Mouse (Mus musculus) liver, embryonic 15.5 days (tissue): Measurements from ENCODE around the gene Cxcl12. TPM values are rescaled to one million over a fixed set of nuclear protein-coding genes. Genes with fewer than 3 reads are reported as not detected.

ENCODE experiments used
- ATAC-seq: fragments of 200-750 bp; cut with Nextera tagmentation; 2 replicates; pipeline ENCODE4 v1.8.0; 2017; ENCODE audit warnings: moderate number of reproducible peaks, mild to moderate bottlenecking, moderate library complexity; ENCODE audit not compliant: insufficient read depth
- H3K27ac ChIP-seq: fragments of 300-500 bp; sonication (generic); replicated peaks from 2 replicates; pipeline ENCODE4 v1.5.1; 2015; ENCODE audit warnings: mild to moderate bottlenecking, inconsistent platforms
- H3K27me3 ChIP-seq: fragments of 300-500 bp; sonication (generic); 2 replicates; pipeline ENCODE4 v1.6.1; 2015; ENCODE audit warnings: mild to moderate bottlenecking, inconsistent platforms
- H3K36me3 ChIP-seq: fragments of 300-500 bp; sonication (generic); replicated peaks from 2 replicates; pipeline ENCODE4 v1.6.1; 2015; ENCODE audit warnings: moderate library complexity, mild to moderate bottlenecking, inconsistent platforms
- H3K4me1 ChIP-seq: fragments of 300-500 bp; sonication (generic); replicated peaks from 2 replicates; pipeline ENCODE4 v1.6.1; 2015; ENCODE audit warnings: inconsistent platforms
- H3K4me2 ChIP-seq: fragments of 300-500 bp; sonication (generic); 2 replicates; pipeline ENCODE4 v1.6.1; 2015; ENCODE audit warnings: moderate library complexity, mild to moderate bottlenecking, inconsistent platforms
- H3K4me3 ChIP-seq: fragments of 300-500 bp; sonication (generic); replicated peaks from 2 replicates; pipeline ENCODE4 v1.5.1; 2015; ENCODE audit warnings: mild to moderate bottlenecking, inconsistent platforms
- H3K9ac ChIP-seq: fragments of 300-500 bp; sonication (generic); 2 replicates; pipeline ENCODE4 v1.6.1; 2015; ENCODE audit warnings: moderate library complexity, mild to moderate bottlenecking, inconsistent platforms
- H3K9me3 ChIP-seq: fragments of 300-500 bp; sonication (generic); replicated peaks from 2 replicates; pipeline ENCODE4 v1.6.1; 2016; ENCODE audit warnings: inconsistent platforms
- WGBS: fragments of 180-500 bp; shearing (Covaris S2); methylation state at CpG from one replicate; pipeline ENCODE4 v1.1.7; 2015; ENCODE audit warnings: mixed read lengths; ENCODE audit not compliant: insufficient replicate concordance; 5-methylcytosine and 5-hydroxymethylcytosine counted together
- polyA plus RNA-seq: library from polyadenylated mRNA; unstranded; fragments of >200 nt; fragmentation: Nextera tagmentation; extraction: Ambion mirVana; gene quantifications from 2 replicates; pipeline ENCODE4 v1.2.1, GENCODE M21; 2015

Cxcl12 gene
- polyA plus RNA-seq, 1 experiment from 2014 or later: 54.7 TPM

DNA sequence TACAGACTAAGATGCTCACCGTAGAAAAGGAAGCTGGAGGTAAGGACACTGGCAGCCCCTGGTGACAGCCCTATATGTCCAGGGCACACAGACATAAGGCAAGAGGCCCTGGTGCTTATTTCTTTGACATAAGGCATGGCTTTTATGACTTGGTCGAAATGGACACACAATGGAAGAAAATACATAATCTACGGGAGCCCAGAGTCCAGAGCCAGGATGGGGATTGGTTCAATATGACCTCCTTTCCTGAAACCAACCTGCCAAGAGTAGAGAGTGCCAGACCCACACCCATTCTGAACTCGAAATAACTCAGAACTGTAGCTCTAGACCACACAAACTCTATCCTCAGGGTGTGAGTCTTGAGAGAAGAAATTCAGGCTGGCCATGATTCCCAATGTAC is 11.5 kb upstream of the Cxcl12 start:
- no peak overlapping the region for H3K9ac ChIP-seq
- no peak overlapping the region for H3K4me2 ChIP-seq
- no peaks in the 10 kb centered on the region for H3K9me3 ChIP-seq
- WGBS: 46% methylated on average over 4 of the region's 4 CpGs
- no peak overlapping the region for H3K4me3 ChIP-seq
- no peaks in the 10 kb centered on the region for H3K4me1 ChIP-seq
- H3K27me3 ChIP-seq: no peaks in the 10 kb centered on the region; the same call in 1 of the 2 replicates
- no peaks in the 10 kb centered on the region for H3K36me3 ChIP-seq
- ATAC-seq: no peak
- H3K27ac ChIP-seq: no peak overlapping the region

DNA sequence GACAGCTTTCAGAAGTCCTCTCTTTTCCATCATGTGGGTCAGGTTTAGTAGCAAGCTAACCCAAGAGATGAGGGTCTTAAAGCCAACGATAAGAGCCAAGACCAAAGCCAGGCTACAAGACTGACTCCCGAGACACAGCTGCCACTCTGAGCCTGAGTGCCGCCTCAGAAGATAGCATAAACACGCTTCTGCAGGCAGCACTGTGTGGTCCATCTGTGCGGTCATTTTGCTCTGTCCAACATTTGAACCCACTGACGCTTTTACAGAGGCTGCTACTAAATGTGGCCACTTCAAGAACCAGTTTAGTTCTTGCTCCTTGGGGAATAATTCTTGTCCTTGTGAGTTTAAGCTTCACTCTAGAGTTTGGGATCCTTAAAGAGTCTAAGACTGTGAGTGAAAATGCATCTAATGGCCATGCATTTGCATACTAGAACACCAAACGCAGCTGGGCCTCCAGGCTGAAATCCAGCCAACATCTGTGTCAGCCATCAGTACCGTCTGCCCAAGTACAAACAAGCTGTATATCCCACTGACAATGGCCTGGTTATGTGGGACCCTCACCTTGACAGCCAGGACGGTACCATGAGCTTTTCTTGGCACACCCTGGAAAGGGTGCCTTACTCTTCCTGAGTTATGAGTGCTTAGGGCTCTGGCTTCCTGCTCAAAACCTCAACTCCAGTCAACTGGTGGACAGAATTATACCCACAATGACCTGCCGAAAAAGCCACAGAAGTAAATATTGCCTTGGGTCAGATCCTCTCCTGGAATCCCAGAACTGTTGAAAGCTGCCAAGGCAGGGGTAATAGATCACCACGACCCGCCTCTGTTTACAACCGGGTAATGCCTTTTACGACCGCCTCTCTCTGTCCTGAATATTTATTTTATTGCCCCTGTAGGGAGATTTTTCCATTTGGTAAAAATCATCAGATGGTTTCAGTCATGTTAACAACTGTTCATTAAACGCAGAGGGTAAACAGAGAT is 8.3 kb upstream of the Cxcl12 start:
- no peak overlapping the region for H3K9ac ChIP-seq
- no peak overlapping the region for H3K27ac ChIP-seq
- H3K36me3 ChIP-seq: no peaks in the 10 kb centered on the region
- no peaks in the 10 kb centered on the region for H3K4me1 ChIP-seq
- no peaks in the 10 kb centered on the region for H3K27me3 ChIP-seq
- H3K4me3 ChIP-seq: no peak overlapping the region
- no peak overlapping the region for H3K4me2 ChIP-seq
- WGBS: 35% methylated on average over 16 of the region's 16 CpGs
- H3K9me3 ChIP-seq: no peaks in the 10 kb centered on the region
- no peak for ATAC-seq

DNA sequence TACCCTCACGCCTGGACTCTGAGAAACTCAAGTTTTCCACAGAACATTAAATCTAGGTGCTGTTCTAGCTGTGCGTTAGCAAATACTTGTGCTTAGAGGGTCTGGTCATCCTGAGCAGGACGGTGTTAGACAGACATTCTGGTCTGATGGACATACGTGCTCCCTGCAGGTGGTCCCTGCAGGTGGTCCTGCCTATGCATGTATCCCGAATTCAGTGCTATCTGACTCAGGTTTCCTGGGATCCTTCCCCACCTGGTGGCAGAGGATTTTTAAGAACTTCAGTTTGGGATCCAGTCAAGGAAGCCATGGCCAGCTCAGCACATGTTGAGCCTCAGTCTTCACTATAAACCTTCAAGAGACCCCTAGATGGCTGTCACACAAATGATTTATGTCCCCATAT is 4.8 kb upstream of the Cxcl12 start:
- Histone ChIP-seq H3K4me3 (no peak overlapping the region), H3K9ac (no peak overlapping the region), H3K36me3 (no peaks in the 10 kb centered on the region), H3K4me2 (no peak overlapping the region), H3K4me1 (no peaks in the 10 kb centered on the region), H3K9me3 (no peaks in the 10 kb centered on the region), H3K27me3 (peaks cover 22% of the 10 kb centered on the region), H3K27ac (no peak overlapping the region)
- 60% methylated on average over 5 of the region's 5 CpGs for WGBS
- ATAC-seq: no peak

DNA sequence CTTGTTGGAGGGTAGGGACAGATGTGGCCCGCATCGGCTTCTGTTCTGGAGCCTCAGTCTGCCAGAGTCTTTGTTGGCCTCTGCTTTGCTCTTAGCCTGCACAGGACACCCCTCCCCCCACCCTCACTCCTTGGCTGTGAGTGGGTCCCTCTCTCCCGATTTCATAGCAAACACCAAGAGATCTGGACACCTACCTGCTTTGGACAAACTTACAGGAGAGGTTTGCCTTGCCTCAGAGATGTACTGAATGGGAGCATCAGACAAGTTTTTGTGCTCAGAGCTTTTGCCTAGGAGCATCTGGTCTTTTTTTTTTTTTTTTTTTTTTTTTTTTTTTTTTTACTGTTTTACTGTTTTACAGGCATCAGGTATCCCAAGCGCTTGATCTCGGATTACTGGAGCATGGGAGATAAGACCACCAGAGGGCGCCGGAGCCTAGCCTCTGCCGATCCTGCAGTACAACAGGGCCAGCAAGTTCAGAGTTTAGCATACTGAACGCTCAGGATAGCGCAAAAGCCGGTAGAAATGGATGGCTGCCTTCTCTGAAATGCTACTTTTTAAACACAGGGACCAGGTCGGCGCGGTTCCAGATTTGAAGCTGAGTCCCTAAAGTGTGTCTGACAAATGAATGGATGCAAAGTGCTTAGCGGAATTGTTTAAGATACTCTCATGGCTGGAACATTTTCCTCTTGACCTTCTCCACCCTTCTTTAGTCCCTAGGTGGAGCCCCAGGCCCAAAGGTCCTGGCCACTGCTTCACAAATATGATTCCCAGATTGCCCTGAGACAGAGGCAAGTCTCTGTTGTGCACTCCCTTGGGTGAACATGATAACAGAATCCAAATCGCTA is 1.5 kb upstream of the Cxcl12 start:
- H3K4me3 ChIP-seq: no peak overlapping the region
- no peak overlapping the region for H3K9ac ChIP-seq
- H3K27ac ChIP-seq: no peak overlapping the region
- H3K9me3 ChIP-seq: no peaks in the 10 kb centered on the region
- no peaks in the 10 kb centered on the region for H3K4me1 ChIP-seq
- whole genome bisulfite sequencing: 2% methylated on average over 16 of the region's 16 CpGs
- ATAC-seq: no peak
- H3K36me3 ChIP-seq: no peaks in the 10 kb centered on the region
- peak overlapping the region; percentile 6; the same call in 1 of the 2 replicates for H3K4me2 ChIP-seq
- H3K27me3 ChIP-seq: peaks cover 49% of the 10 kb centered on the region

DNA sequence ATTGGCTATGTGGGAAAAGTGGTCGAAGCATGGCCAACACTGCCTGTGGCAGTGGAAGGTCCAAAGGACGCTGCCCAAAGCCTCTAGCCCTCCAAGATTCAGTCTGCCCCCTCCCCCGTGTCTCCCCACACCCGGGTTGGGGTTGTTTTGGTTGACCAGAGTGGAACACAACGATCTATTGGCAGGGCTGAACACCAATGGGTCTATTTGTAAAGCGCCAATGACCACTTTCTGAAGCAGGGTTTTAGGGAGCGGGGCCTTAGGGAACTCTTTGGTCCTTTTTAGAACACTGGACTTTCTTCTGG is 957 bp upstream of the Cxcl12 start:
- ATAC-seq: no peak
- Histone ChIP-seq H3K4me3 (no peak overlapping the region), H3K9me3 (no peaks in the 10 kb centered on the region), H3K9ac (no peak overlapping the region), H3K36me3 (no peaks in the 10 kb centered on the region), H3K27ac (no peak overlapping the region), H3K4me2 (peak overlapping the region; percentile 6; the same call in 1 of the 2 replicates), H3K4me1 (no peaks in the 10 kb centered on the region), H3K27me3 (peaks cover 49% of the 10 kb centered on the region)
- 15% methylated on average over 7 of the region's 7 CpGs for WGBS

DNA sequence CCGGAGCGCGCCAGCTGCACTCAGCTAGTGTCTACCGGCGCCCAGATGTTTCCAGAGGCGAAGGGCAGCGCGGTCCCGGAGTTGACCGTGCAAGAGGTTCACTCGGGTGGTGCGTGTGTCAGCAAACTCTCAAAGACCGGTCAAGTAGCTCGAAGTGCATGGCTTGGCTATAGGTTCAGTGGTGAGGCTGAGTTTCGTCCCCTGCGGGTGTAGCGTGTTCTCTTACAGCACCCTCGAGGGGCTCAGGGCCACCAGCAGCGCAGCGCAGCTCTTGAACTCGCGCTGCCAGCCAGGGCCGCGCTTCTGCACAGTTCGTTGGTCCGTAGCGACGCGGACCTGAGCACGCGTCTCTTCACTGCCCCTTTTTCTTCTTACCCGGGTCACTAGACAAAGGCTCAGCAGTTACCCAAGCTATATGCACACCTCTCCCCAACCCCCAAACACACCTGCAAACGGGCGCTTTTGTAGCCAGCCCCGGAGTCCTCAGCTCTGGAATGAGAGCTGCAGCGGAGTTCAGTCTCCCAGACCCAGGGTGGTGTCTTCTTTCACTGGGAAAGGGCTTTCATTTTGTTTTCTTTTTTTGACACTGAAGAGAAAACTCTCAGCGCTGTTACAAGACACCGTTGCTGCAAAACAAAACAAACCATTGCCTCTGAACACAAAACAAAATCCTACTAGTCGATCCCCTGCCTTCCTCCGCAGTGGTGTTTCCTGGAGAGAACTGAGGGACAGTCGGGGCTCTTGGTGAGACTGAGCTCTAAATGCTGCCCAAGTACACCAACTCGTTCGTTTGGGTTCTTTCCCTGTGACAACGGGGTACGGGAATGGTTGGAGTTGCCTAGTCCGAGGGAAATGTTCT is 945 bp downstream of the Cxcl12 start:
- peak overlapping the region; percentile 58 for H3K4me3 ChIP-seq
- 1% methylated on average over 46 of the region's 46 CpGs for WGBS
- peak overlapping the region; percentile 39 for H3K9ac ChIP-seq
- no peaks in the 10 kb centered on the region for H3K9me3 ChIP-seq
- peak overlapping the region; percentile 38 for H3K27ac ChIP-seq
- peaks cover 11% of the 10 kb centered on the region; the same call in 1 of the 2 replicates for H3K4me1 ChIP-seq
- ATAC-seq: 0 out of 2 replicates have a peak, but pooled peaks have one; percentile 4
- H3K27me3 ChIP-seq: peaks cover 49% of the 10 kb centered on the region
- 0 out of 2 replicates have a peak, but pooled peaks cover 3% of the 10 kb centered on the region for H3K36me3 ChIP-seq
- H3K4me2 ChIP-seq: peak overlapping the region; percentile 54

DNA sequence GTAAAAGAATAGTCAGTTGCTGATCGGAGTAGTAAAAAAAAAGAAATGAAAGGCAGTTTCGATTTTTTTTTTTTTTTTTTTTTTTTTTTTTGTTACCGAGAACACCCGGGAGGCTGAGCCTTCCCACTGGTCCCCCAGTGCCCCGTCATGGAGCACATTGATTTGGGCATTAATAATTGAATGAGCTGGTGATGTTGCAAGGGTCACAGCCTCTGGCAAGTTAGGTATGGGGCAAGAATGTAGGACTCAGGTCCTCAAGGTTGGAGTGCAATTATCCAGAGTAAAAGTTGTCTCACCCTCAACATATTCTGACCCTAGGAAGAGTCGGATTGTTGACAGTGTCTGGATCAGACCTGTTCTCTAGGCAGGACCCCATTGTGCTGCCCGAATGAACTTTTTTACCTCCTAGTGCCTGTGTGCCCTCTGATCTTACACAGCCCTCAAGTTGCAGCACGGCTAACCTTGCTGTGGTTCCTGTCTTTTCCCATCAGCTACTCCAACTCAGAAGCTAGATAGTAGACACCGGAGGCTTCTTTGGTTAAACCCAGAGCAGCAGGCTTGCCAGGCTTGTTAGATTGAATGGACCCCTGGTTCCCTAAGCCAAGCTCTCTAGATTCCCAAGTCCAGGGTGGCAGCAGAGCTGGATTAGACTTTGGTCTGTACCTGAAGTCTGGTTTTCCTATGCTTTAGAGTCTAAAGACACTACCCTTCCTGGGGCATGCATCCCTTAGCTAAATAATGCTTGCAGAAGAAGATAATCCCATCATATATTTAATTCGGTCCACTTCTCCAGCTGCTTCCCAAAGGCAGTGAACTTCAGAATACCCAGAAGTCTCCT is 1.8 kb downstream of the Cxcl12 start:
- H3K9me3 ChIP-seq: no peaks in the 10 kb centered on the region
- ATAC-seq: no peak
- H3K4me1 ChIP-seq: peaks cover 11% of the 10 kb centered on the region; the same call in 1 of the 2 replicates
- no peak overlapping the region for H3K9ac ChIP-seq
- H3K27ac ChIP-seq: no peak overlapping the region
- H3K27me3 ChIP-seq: peaks cover 49% of the 10 kb centered on the region
- 20% methylated on average over 10 of the region's 10 CpGs for WGBS
- 0 out of 2 replicates have a peak, but pooled peaks cover 3% of the 10 kb centered on the region for H3K36me3 ChIP-seq
- peak overlapping the region; percentile 58 for H3K4me3 ChIP-seq
- H3K4me2 ChIP-seq: peak overlapping the region; percentile 54

DNA sequence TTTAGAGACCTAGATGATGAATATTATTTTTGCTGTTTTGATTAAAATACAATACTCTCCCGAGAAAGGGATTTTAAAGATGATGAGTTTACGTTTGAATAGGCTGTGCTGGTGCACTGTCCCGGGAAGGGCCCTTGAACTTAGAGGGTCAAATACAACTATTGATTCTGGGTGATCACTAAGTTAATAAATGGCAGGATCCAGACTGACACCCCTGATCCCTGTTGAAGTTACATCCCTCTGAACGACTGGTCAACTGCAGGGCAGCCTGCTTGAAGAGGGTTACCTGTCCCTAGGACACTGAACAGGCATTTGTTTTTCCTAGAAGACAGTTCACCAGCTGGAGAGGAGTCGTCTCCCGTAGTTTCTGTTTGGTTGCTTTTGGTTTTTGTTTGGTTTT is 4.0 kb downstream of the Cxcl12 start:
- Histone ChIP-seq H3K4me2 (peak overlapping the region; percentile 15; the same call in 1 of the 2 replicates), H3K36me3 (0 out of 2 replicates have a peak, but pooled peaks cover 3% of the 10 kb centered on the region), H3K9ac (no peak overlapping the region), H3K27ac (no peak overlapping the region), H3K4me3 (no peak overlapping the region), H3K9me3 (no peaks in the 10 kb centered on the region), H3K4me1 (peaks cover 11% of the 10 kb centered on the region; the same call in 1 of the 2 replicates), H3K27me3 (peaks cover 38% of the 10 kb centered on the region)
- 51% methylated on average over 6 of the region's 6 CpGs for WGBS
- ATAC-seq: no peak

DNA sequence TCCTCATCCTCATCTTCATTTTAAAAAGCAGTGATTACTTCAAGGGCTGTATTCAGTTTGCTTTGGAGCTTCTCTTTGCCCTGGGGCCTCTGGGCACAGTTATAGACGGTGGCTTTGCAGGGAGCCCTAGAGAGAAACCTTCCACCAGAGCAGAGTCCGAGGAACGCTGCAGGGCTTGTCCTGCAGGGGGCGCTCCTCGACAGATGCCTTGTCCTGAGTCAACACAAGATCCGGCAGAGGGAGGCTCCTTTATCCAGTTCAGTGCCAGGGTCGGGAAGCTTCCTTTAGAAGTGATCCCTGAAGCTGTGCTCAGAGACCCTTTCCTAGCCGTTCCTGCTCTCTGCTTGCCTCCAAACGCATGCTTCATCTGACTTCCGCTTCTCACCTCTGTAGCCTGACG is 5.5 kb downstream of the Cxcl12 start:
- no peak overlapping the region for H3K9ac ChIP-seq
- H3K4me3 ChIP-seq: no peak overlapping the region
- no peak for ATAC-seq
- peaks cover 23% of the 10 kb centered on the region for H3K27me3 ChIP-seq
- 0 out of 2 replicates have a peak, but pooled peaks cover 3% of the 10 kb centered on the region for H3K36me3 ChIP-seq
- WGBS: 19% methylated on average over 11 of the region's 11 CpGs
- H3K27ac ChIP-seq: no peak overlapping the region
- no peaks in the 10 kb centered on the region for H3K9me3 ChIP-seq
- no peak overlapping the region for H3K4me2 ChIP-seq
- peaks cover 11% of the 10 kb centered on the region; the same call in 1 of the 2 replicates for H3K4me1 ChIP-seq
